Mouse (Mus musculus): ENCODE results near the gene Ndrg3.
"Not testable (repeated sequence)": the region's sequence is repeated elsewhere in the genome, so short reads cannot be mapped to it uniquely, and the experiment has no call there.

Gene Ndrg3

DNA sequence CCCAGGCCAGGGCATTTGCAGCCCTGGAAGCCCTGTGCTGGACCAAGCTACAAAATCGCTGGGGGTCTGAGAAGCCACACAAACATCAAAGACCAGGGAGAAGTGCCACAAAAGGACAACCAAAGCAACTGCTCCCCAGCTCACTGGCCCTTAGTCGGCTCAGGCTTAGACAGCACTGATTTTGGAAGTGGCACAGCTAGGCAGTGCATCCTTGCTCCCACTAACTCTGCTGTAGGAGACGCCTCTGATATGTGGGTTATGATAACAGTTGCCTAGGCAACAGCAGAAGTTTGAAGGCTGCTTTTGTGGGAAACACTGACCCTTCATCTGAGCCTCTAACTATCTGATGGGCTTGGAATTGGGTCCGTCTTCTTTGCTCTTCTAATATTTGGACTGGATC lies 92.7 kb downstream of the Ndrg3 start:
- DNase-seq (ENCODE audit: low read depth): no peak

DNA sequence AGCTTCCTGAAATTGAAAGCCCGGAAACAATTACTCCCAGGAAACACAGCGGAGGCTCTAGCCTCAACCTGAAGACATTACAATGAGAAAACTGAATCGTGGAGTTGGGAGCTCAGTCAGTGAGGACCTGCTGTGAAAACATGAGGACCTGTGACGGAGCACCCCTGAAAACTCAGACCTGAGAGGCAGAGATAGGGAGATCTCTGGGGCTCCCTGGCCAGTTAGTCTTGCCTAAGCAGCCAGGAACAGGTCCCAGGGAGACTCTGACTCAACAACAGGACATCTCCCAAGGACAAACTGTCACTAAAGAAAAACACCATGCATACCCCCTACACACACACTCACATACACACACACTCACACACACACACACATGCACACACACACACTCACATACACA lies 93.5 kb downstream of the Ndrg3 start:
- DNase-seq (ENCODE audit: low read depth): no peak

DNA sequence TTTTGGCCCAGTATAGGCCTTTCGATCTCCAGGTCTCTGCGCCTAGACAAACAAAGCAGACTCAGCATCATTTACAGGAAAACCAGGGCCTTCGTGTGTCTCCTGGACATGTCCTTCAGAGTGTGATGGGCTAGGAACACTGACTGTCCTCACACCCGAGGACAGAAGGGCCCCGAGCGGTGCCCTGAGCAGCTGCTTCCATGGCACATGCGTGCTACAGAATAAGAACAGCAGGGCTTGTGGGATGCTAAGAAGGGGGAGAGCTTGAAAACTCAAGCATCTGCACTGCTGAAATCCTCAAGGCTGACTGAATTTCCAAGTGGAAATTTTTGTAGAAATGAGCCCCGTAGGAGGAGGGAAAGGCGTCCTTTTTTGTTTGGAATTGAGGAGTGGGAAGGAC lies 94.8 kb downstream of the Ndrg3 start:
- no peak for DNase-seq (ENCODE audit: low read depth)

DNA sequence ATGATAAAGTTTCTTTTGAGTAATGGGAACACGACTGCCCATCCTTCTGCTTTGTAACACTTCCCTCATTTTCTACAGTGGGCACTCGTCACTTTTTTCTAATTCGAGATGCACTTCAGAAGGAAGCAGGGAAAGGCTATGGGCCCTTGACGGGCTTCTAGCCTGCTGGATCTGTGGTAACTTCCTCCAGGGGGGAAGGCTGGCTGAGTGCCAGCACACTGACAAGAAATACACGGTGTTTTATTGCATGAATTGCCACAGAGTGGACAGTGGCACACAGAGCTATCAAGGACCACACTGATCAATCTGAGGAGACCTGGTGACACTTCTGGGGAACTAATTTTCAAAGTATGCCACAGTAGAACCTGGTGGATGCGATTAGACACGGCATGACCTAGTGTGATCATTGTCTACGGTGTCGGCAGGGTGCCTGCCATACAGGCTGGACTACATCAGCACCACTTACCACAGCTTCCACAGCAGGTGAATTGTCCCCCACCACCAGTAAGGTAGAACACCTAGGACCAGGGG lies 95.4 kb downstream of the Ndrg3 start:
- DNase-seq (ENCODE audit: low read depth): no peak

DNA sequence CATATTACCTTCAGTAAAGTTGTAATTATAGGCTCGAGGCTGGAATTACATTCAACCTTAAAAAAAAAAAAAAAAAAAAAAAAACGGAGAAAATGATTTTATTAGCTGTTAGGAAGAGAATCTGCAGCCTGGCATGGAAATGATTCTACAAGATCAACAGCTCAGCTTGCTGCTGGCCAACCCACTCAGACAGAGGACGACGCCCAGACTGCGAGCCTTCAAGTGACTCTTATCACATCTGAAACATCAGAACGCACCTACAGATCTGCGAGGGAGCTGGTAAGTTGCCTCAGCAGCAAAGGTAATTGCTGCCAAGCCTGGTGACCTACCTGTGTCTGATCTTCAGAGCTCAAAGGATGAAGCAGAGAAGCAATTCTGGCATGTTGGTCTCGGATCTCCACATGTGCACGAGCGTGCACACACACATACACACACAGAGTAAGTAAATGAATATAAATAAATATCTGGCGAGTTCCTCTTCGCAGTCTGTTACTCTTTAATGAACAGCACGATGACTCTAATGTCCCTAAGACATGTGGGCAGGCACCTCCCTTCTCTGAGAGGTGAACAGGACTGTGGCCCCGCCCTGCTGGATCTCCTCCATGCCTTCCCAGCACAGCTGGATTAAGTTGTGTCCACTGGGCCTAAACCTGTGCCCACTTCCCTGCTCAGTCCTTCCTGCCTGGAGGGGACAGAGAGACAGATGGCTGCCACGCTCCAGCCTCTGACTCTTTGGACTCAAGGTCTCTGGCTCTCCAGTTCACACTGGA lies 97.2 kb downstream of the Ndrg3 start:
- no peak for DNase-seq (ENCODE audit: low read depth)

DNA sequence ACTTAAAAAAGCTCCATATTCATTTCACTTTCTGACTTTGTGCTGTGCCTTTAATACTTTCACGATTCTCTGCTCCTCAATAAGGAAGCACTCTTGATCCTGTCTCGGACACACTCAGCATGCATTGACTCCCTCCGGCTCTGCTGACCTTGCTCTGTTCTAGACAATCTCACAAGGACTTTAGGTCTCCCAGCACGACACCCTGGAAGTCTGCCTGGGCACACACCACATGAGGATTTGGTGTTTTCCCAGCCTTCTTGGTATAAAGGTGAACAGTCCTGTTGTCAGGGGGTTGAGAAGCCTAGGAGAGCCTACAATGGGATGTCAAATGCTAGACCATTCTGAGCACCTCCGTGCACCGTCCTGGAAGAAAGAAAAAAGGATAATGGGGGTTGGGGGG lies 99.0 kb downstream of the Ndrg3 start:
- DNase-seq (ENCODE audit: low read depth): no peak

DNA sequence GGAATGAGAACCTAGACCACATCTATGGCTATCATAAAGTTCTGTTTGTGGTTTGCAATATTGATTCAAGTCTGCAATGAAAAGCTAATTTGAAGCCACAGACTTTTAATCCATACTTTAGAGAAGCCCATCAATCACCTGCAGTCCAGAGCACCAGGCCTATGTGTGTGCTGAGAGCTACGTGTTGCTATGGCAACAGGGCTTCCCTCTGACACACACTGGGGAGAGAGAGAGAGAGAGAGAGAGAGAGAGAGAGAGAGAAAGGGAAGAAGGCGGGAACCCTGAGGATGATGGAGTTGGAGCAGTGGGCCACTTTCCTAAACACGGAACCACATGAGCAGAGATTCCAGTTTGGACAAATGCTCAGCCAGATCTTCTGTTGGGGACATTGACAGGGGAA lies 99.6 kb downstream of the Ndrg3 start:
- DNase-seq (ENCODE audit: low read depth): no peak

DNA sequence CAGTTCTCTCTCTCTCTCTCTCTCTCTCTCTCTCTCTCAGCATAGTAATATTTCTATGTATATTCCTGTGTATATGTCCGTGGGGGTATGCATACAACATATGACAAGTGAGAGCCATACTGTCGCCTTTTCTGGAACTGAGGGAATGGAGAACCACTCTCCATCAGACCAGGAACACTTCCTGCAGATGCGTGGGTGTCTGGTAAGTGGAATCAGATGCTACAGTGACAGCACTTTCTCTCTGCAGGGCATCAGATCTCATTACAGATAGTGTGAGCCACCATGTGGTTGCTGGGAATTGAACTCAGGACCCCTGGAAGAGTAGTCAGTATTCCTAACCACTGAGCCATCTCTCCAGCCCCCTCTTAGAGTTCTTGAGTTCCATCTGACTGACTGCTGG lies 103.4 kb downstream of the Ndrg3 start:
- DNase-seq (ENCODE audit: low read depth): no peak

DNA sequence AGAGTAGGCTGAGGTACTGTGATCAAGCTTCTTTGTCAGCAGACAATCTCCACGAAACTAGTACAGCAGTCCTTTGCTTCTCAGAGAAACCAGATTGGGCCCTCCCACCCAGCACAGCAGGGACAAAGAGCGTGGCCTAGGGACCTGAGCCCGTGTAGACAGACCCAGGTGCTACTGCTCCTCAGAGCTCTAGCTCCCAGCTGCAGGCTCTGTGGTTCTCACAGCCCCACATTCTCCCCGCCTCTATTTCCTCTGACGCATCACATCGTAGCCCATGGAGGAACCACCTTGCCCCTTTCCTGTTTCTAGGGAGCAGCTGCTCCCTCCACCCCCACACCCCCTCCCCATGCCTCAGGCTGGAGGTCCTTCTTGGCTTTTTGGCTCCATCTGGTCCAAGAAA lies 104.8 kb downstream of the Ndrg3 start, which contains the start of gene Sla2:
Gene Sla2, minus strand, starts transcription at position 176 of the 400 bp plus-strand sequence.
- no peak for DNase-seq (ENCODE audit: low read depth)

DNA sequence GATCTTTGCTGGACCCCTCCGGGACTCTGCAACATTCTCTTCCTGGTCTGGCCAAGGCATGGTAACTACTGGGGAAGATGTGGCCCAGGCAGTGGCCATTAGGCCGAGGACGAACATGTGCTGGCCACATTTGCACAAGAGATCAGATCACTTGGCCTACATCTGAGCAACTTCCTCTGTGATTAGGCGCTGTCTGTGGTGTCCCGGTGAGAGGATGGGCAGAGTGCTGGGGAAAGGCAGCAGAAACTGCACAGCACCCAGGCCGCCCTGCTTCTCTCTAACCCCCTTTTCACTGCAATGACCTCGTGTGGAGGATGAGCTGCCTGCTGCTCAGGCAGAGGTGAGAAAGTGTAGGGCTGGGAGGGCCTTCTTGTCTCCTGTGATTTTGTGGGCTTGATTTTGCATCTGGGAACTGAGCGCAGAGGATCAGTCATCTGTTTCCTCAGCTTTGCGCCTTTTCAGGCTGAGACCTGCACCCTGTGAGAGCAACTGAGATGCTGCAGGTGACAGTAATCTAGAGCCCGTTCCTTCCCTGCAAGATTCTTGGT lies 105.7 kb downstream of the Ndrg3 start:
- no peak for DNase-seq (ENCODE audit: low read depth)

DNA sequence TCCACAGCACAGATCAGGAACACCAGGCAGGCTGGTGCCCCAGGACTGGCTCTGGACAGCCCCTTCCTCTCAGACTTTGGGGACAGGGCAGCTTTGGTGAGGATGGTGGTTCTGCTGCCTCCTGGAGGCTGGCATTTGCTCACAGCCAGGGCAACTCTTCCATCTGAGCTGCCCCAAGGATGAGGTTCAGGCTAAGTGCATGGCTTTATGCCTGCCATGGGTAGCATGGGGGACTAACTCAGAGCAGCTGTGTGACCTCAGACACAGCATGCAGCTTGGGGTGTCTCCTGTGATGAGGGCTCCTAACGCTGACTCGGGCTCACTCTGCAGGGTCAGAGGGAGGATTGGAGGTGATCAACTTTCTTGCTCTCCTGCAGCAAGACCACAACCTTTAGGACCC lies 106.2 kb downstream of the Ndrg3 start:
- DNase-seq (ENCODE audit: low read depth): not testable (repeated sequence)

DNA sequence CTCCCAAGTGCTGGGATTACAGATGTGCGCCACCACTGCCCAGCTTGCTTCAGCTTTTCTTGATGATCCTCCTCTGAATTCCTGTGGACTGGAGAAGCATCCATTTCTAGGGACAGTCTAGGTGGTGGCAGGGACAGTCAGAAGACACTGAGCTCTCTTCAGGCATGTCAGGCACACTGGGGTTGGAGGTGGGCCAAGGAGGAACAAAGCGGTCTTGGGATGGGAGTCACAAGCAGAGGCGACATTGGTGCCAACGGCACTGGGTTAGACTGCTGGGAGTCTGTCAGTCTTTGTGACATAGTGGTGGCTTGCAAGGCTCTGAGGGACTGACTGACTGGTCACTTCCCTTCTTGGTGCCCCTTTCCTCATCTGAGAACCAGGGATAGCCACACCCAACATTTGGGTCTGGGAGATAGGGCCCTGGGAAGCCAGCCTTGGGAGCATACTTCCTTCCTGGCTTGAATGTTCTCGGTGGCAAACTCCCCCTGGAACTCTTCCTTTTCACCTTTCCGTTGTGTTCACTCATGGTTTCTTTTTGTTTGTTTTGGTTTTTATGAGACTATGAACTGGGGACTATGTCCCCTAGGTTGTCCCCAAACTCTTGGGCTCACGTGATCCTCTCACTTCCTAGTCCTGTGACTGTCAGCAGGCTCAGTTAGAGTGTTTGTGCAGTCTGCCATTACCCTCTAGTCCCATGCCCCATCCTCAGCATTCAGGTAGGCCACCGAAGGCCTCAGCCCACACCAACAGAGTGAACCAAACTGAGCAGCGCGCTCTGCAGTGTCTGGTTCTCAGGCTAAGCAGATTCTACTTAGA lies 107.3 kb downstream of the Ndrg3 start:
- no peak for DNase-seq (ENCODE audit: low read depth)

DNA sequence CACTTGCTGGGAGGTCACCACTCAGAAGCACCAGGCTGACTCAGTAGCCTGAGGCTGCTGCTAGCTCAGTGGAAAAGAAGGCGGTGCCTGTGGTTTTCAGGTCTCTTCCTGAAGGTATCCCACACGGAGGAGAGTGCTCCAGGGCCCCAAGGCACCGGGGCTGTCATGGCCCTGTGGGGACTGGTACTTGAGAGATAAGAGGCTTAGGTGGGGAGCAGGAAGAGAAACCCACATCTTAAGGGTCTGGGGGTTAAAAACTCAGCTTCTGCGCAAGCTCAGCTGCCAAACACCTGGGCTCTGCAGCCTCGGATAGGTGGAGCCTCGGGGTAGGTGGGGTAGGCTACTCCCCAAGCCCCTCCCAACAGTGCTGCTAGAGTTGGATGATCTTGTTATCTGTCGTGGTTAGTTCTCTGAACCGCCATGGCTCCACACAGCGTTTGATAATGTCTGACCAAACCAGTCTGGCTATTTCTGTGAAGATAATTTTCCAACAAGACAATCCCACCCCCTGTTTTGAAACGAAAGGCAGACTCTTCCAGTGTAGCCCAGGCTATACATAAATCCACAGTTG lies 109.3 kb downstream of the Ndrg3 start:
- no peak for DNase-seq (ENCODE audit: low read depth)

DNA sequence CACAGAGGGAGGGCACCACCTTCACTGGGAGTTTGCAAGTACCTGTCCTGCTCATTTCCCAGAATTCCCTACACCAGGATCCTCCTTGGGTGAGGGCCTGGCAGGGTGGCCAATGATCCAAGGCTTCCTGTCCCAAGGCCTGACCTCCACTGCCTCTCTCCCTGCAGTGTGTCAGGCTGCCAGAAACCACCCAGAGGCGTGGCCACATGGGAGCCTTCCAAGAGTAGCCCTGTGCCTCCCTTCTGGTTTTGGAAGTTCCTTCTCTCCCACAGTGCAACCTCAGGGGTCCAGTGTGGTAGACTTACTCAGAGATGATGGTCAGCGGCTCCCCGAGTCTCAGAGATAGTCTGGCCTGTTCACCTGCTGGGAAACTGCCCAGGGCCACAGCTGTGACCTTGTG lies 112.3 kb downstream of the Ndrg3 start:
- DNase-seq (ENCODE audit: low read depth): no peak

DNA sequence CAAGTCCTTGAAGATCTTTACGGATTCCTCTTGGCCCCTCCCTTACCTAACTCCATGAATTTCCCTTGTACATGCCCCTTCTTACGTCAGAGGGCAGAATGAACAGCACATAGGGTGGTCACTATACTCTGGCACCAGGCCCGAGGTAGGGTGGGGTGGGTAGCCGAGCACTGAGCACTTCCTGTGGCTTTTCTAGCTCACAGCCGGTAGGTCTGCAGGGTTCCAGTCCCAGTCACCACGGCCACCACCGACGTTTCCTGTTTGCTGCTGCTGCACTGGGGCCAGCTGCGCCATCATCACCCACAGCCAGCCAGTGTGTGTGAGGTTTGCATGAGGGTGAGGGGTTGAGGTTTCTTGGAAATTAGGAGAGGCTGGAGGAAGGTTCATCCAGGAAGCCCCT lies 114.1 kb downstream of the Ndrg3 start:
- no peak for DNase-seq (ENCODE audit: low read depth)
